Mouse (Mus musculus) olfactory bulb, adult 2 months (tissue): ENCODE results near the gene Gm13420.

ENCODE experiments used
- CTCF ChIP-seq: fragments of 200-500 bp; IDR thresholded peaks from 2 replicates; pipeline ENCODE4 v1.5.1; 2012; ENCODE audit warnings: low read depth, mild to moderate bottlenecking, low read length, moderate library complexity; ENCODE audit not compliant: insufficient read depth
- POLR2A ChIP-seq: fragments of 200-500 bp; IDR thresholded peaks from 2 replicates; pipeline ENCODE4 v1.6.1; 2012; ENCODE audit warnings: mild to moderate bottlenecking, low read depth, low read length, moderate library complexity; ENCODE audit not compliant: insufficient read depth

- 0 out of 2 replicates have a peak, but pooled peaks have one; percentile 43 for TF ChIP-seq CTCF
- TF ChIP-seq POLR2A: no peak
These were observed 13.3 kb upstream of the Gm13420 start for GRCm38 (mm10) chr2:29764831-29765230.
